Mouse (Mus musculus): Measurements from ENCODE around the gene Fem1b. TPM values are rescaled to one million over a fixed set of nuclear protein-coding genes. Genes with fewer than 3 reads are reported as not detected.

Gene Fem1b
- total and polyA plus RNA-seq, 3 experiments, result 4.9 to 16.7 (median 16.1) TPM

DNA sequence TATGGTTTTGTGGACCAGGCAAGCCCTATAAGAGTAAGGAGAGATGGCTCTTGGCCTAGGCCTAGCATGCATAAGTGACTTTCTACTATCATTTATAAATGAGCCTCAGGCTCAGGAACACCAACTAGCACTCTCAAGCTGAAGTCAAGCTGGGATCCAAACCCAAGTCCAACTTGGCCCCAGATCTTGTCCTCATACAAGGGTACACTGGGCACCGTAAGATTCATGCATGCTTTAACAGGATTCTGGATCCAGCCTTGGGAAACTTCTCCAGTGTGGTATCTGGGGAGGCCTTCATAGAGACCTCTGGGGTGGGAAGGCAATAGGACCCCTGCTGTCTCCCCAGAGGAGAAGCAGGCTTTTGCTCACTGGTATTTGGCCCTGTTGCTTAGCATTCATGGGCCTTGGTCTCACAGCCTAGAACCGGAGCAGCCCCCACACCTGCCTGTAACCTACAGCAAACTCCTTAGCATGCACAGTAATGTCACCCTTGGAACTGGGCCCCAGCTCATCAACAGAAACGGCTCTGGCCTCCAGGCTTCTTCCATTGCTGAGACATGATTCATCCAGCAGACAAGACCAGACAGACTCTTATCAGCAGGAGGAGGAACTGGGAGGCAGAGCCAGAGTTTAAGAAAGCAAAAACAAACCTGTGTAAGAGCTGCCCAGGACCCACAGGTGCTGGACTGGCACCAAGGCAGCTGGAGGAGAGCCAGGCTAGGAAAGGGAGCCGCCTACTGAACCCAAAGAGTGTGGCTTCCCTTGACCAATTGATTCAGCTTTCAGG, 6.3 kb upstream of the Fem1b start:
- Histone ChIP-seq H3K79me2 (replicated peaks; ENCODE audit: control insufficient read depth, insufficient read depth, low read length) (no peaks in the 10 kb centered on the region), H3K4me3 (no peak overlapping the region), H3K36me3 (ENCODE audit: control insufficient read depth, insufficient read depth, low read length) (no peaks in the 10 kb centered on the region), H3K27ac (no peak overlapping the region; the same call in 1 of the 2 replicates), H3K4me1 (ENCODE audit: control insufficient read depth, insufficient read depth, low read length) (peaks cover 3% of the 10 kb centered on the region; the same call in 1 of the 2 replicates), H3K27me3 (ENCODE audit: control insufficient read depth, insufficient read depth, low read length) (no peaks in the 10 kb centered on the region), H3K9ac (ENCODE audit: low read depth, low read length) (no peak overlapping the region)
- peak in 1 of 2 experiments; percentile 20 for DNase-seq
- TF ChIP-seq CTCF (IDR thresholded peaks at IDR 0.05), result no peak
- no peak for TF ChIP-seq POLR2A (IDR thresholded peaks at IDR 0.05; ENCODE audit: insufficient read depth, low read depth, low read length)
- TF ChIP-seq EP300 (IDR thresholded peaks at IDR 0.05; ENCODE audit: insufficient read depth, low read depth, low read length), result no peak
- intact Hi-C loops (cut with DNase I), result no loop called here
- 61% methylated on average over 4 of the region's 4 CpGs for WGBS

DNA sequence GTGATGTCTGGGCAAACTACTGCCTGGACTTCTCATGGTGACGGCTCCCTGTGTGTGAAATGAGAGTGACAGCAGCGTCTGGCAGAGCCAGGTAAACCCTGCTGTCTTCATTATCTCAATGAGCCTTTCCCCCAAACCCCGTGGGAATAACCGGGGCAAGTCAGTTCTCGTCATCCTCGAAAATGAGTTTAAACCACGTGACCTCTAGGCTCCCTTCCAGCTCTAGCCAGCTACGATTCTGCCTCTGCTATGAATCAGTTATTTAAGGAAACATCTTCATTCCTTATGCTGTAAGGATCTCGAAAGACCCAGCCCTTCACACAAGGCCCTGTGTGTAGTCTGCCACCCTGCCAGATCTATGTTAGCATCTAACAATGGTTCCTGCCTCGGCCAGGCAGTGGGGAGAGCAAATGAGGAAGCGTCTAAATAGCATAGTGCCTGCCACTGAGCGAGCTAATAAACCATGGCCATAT, 5.4 kb upstream of the Fem1b start:
- peak overlapping the region; percentile 48 for H3K27ac ChIP-seq
- peaks cover 7% of the 10 kb centered on the region for H3K4me1 ChIP-seq (ENCODE audit: control insufficient read depth, insufficient read depth, low read length)
- TF ChIP-seq EP300 (IDR thresholded peaks at IDR 0.05; ENCODE audit: insufficient read depth, low read depth, low read length) (no peak), POLR2A (IDR thresholded peaks at IDR 0.05; ENCODE audit: insufficient read depth, low read depth, low read length) (no peak), CTCF (IDR thresholded peaks at IDR 0.05) (no peak)
- H3K36me3 ChIP-seq (ENCODE audit: control insufficient read depth, insufficient read depth, low read length), result 0 out of 2 replicates have a peak, but pooled peaks cover 2% of the 10 kb centered on the region
- WGBS, result 34% methylated on average over 12 of the region's 12 CpGs
- no peak overlapping the region for H3K9ac ChIP-seq (ENCODE audit: low read depth, low read length)
- intact Hi-C loops (cut with DNase I), result no loop called here
- H3K79me2 ChIP-seq (replicated peaks; ENCODE audit: control insufficient read depth, insufficient read depth, low read length), result no peaks in the 10 kb centered on the region
- peak; percentile 47 to 70 for DNase-seq
- no peaks in the 10 kb centered on the region for H3K27me3 ChIP-seq (ENCODE audit: control insufficient read depth, insufficient read depth, low read length)
- H3K4me3 ChIP-seq, result 0 out of 2 replicates have a peak overlapping the region, but pooled peaks have one; percentile 8

GRCm38 (mm10) chr9:62816323-62817098, 4.8 kb upstream of the Fem1b start:
- Histone ChIP-seq H3K9ac (ENCODE audit: low read depth, low read length) (no peak overlapping the region), H3K79me2 (replicated peaks; ENCODE audit: control insufficient read depth, insufficient read depth, low read length) (no peaks in the 10 kb centered on the region), H3K36me3 (ENCODE audit: control insufficient read depth, insufficient read depth, low read length) (0 out of 2 replicates have a peak, but pooled peaks cover 2% of the 10 kb centered on the region), H3K27me3 (ENCODE audit: control insufficient read depth, insufficient read depth, low read length) (no peaks in the 10 kb centered on the region), H3K4me3 (0 out of 2 replicates have a peak overlapping the region, but pooled peaks have one; percentile 8), H3K4me1 (ENCODE audit: control insufficient read depth, insufficient read depth, low read length) (peaks cover 7% of the 10 kb centered on the region), H3K27ac (no peak overlapping the region; the same call in 1 of the 2 replicates)
- WGBS, result 65% methylated on average over 9 of the region's 9 CpGs
- TF ChIP-seq CTCF (IDR thresholded peaks at IDR 0.05) (no peak), POLR2A (IDR thresholded peaks at IDR 0.05; ENCODE audit: insufficient read depth, low read depth, low read length) (no peak), EP300 (IDR thresholded peaks at IDR 0.05; ENCODE audit: insufficient read depth, low read depth, low read length) (no peak)
- no peak for DNase-seq
- intact Hi-C loops (cut with DNase I), result no loop called here

GRCm38 (mm10) chr9:62814751-62815150, 3.0 kb upstream of the Fem1b start:
- intact Hi-C loops (cut with DNase I), result no loop called here
- DNase-seq, result no peak
- Histone ChIP-seq H3K36me3 (ENCODE audit: control insufficient read depth, insufficient read depth, low read length) (0 out of 2 replicates have a peak, but pooled peaks cover 2% of the 10 kb centered on the region), H3K4me3 (no peak overlapping the region), H3K27ac (no peak overlapping the region), H3K27me3 (ENCODE audit: control insufficient read depth, insufficient read depth, low read length) (no peaks in the 10 kb centered on the region), H3K79me2 (replicated peaks; ENCODE audit: control insufficient read depth, insufficient read depth, low read length) (peaks cover 5% of the 10 kb centered on the region; the same call in 1 of the 2 replicates), H3K9ac (ENCODE audit: low read depth, low read length) (no peak overlapping the region), H3K4me1 (ENCODE audit: control insufficient read depth, insufficient read depth, low read length) (peaks cover 7% of the 10 kb centered on the region)
- 86% methylated on average over 2 of the region's 2 CpGs for WGBS
- no peak for TF ChIP-seq EP300 (IDR thresholded peaks at IDR 0.05; ENCODE audit: insufficient read depth, low read depth, low read length)

DNA sequence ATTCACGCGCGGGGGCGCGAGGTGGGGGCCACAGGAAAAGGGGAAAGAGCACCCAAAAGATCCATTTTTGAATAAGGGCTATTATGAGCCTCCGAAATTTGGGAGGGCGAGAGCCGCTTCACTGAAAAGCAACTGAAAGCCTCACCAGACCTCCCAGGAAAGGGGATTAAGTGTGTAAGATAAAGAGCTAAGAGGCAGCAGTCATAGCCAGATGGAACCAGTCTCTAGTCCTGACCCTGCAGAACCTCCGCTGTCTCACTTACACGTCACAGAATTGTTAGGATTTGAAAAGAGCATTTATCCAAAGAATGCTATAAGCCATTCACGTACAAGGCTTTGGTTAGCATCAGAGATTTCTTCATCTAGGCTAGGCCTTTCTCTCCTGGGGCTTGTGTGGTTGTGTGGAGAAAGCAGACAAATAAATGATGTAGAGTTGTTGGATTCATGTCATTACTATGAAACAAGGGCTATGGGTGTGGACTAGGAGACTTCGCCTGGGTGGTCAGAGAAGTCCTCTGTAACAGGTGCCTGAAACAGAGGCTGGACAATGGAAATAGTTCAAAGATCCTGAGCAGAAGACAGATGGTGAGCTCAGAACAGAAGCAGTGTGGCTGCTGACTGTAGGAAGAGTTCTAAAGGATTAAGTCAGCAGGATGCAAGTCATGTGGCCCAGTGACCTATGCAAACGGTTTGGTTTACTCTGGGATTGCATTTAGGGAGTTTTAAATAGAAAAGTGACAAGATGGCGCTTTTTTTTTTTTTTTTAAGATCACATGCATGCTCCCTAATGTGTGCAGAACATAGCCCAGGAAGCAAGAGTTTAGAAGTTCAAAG, 699 bp upstream of the Fem1b start:
- Histone ChIP-seq H3K4me1 (ENCODE audit: control insufficient read depth, insufficient read depth, low read length) (peaks cover 12% of the 10 kb centered on the region), H3K9ac (ENCODE audit: low read depth, low read length) (peak overlapping the region; percentile 98), H3K27ac (peak overlapping the region; percentile 98), H3K4me3 (peak overlapping the region; percentile 86), H3K27me3 (ENCODE audit: control insufficient read depth, insufficient read depth, low read length) (no peaks in the 10 kb centered on the region), H3K36me3 (ENCODE audit: control insufficient read depth, insufficient read depth, low read length) (peaks cover 9% of the 10 kb centered on the region), H3K79me2 (replicated peaks; ENCODE audit: control insufficient read depth, insufficient read depth, low read length) (peaks cover 9% of the 10 kb centered on the region; the same call in 1 of the 2 replicates)
- no peak for DNase-seq
- TF ChIP-seq CTCF (IDR thresholded peaks at IDR 0.05), result no peak
- TF ChIP-seq POLR2A (IDR thresholded peaks at IDR 0.05; ENCODE audit: insufficient read depth, low read depth, low read length), result no peak
- TF ChIP-seq EP300 (IDR thresholded peaks at IDR 0.05; ENCODE audit: insufficient read depth, low read depth, low read length), result no peak
- intact Hi-C loops (cut with DNase I), result no loop called here
- 19% methylated on average over 14 of the region's 14 CpGs for WGBS

Data from heart, adult 2 months (tissue).